Mouse (Mus musculus) hematopoietic stem cell, adult 5-6 weeks (primary cell): Measurements from ENCODE around the gene Lipt2. TPM values are rescaled to one million over a fixed set of nuclear protein-coding genes. Genes with fewer than 3 reads are reported as not detected.

ENCODE experiments used
- ATAC-seq, 2 experiments: fragments of 125-278 bp in 1 of 2; replicated peaks in 1 of 2; 2 replicates each; pipeline ENCODE4 v1.8.0; 2016 to 2017; ENCODE audit warnings: inconsistent platforms in 2 of 2, mild to moderate bottlenecking in 2 of 2, moderate number of reproducible peaks in 2 of 2, low read depth in 1 of 2, moderate TSS enrichment in 1 of 2; ENCODE audit not compliant: low FRiP score in 2 of 2, poor library complexity in 2 of 2, severe bottlenecking in 2 of 2, insufficient read depth in 1 of 2, low TSS enrichment in 1 of 2
- total RNA-seq: library from RNA; stranded (forward); fragments of 172-1452, 232-1000 nt; gene quantifications from 2 replicates; pipeline ENCODE4 v1.2.3, GENCODE M21; 2017

Lipt2 gene
- 14.0 and 15.7 TPM in 2 replicates for total RNA-seq

DNA sequence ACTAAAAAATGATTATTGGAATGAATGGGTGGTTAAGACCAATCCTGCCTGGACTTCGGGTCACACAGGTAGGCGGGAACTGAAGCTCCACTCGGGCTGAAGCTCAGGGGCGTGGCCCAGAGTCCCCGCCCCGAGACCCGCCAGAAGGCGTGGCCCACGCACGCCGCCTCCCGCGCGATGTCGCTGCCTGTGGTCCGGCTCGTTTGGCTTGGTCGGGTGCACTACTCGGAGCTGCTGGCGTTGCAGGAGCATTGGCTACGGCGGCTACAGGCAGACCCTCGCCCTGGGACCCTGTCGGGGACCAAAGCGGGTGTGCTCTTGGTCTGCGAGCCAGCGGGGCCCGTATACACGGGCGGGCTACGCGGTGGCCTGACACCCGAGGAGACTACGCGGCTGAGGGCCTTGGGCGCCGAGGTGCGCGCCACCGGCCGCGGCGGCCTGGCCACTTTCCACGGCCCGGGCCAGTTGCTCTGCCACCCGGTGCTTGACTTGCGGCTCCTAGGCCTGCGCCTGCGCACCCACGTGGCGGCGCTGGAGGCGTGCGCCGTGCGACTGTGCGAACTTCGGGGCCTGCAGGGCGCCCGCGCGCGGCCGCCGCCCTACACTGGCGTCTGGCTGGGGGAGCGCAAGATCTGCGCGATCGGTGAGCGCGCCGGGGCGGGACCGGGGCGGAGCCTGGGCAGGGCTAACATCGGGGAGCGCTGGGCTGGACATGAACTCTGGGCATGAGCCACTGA is at the start of gene Lipt2:
Gene Lipt2 (plus strand): TSS at position 173 of the 737 bp plus-strand sequence.
- ATAC-seq, result peak; percentile 80 to 82

DNA sequence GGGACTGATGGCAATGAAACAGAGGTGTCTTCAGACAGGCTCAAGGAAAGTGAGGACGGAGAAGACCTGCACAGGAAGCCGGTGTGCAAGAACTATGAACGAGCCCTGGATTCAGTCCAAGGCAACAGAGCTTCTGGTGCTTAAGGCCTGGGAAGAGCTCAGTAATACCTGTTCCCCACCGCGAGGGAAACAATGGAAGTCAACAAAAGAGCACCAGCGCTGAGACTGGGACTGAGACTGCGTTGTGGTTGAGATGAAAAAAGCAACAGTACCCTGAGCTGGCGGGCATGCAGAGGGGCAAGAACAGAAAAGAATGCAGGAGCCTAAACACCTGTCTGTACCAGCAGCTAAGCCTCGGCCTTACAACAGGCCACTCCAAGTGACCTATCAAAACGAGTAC is 47.6 kb upstream of the Lipt2 start:
- no peak for ATAC-seq

DNA sequence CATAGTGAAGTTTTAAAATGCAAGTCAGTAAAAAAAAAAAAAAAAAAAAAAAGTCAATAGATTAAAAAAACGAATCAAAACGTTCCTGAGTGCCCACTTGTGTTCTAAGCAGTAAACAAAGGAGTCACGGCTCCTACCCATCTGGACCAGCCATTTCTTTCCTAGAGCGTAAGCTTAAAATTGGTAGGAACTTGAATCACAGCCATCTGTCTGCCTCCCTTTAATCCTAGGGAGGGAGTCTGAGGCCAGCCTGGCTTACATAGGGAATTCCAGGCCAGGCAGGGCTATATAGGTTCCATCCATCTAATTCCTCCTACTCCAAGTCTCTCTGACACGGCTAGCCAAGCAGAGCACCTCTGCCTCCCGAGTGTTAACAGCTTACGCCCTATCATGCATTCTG is 45.3 kb upstream of the Lipt2 start:
- ATAC-seq, result no peak

DNA sequence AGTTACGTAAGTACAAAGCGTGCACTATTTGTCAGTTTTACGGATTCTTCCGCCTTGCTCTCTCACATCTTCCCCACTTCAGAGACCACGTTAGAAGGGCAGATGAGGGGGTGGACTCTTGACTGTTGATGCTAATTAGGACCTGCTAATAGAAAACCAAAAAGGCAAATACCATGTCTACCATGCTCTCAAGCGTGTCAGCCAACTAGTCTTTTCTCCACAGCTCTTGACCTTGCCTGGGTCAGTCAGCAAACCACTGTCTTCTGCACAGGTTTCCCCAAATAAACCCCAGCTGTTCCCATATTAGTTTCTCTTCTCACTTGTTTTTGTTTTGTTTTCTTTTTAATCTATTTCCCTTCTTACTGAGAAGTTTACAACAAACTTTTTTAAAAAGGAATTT is 44.8 kb upstream of the Lipt2 start:
- no peak for ATAC-seq

DNA sequence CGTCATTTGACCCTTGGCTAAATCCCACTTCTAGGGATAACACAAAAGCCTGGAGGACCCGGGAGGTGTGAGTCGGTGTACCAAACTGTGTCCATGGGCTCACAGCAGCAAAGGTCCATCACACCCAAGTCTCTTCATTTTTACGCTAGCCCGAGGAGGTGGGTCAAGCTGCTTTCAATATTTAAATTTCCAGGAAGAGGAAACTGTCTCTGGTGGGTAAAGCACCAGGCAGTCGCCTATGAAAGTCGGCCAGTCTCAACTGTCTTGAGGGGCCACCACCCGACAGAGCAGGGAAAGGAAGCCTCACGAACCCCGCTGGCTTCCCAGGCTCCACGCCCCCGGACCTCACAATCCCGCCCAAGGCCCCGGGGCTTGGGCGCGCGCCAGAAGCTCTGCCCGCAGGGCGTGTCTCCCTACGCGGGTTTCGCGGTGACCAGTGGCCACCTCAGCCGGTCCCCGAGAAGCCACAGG is 38.3 kb upstream of the Lipt2 start:
- ATAC-seq, result peak; percentile 10 to 16; a peak in 1 of 4 replicates

DNA sequence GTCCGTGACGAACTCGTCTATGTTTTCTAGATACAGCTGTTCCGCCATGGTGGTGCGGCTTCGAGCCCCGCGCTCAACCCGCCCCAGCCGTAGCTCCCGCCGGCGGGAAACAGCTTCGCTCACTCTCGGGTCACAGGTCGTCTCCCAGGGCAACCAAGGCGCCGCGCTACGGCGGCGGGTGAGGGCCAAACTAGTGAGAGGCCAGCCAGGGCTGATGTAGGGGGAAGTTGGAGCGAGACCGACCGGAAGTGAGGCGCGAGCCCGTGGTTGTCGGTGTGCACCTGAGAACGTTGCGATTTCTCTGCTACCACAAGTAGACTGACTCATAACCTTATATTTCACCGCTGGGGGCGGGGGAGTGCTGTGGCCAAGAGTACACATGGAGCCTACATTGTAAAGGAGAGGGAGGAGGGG is 37.7 kb upstream of the Lipt2 start, which contains the start of gene Pold3:
Gene Pold3 (minus strand): TSS at position 190 of the 414 bp plus-strand sequence.
- peak; percentile 91 to 95 for ATAC-seq

DNA sequence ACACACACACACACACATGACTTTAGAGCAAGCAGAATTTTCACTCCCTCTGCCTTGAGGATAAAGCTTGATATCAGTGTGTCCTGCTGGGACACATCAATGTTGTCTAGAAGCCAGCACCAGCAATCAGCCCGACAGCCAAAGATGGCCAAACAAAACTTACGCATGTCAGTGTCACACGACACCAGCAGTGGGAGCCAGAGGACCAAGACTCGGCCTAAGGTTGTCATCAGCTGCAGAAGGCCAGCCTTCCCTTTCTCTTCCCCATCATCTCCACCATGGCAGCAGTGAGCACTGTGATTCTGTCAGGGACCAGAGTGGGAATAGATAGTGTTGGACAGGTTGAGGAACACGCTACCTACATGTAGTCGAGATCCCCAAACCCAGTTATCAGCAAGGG is 35.6 kb upstream of the Lipt2 start:
- ATAC-seq, result peak; percentile 58 to 60

DNA sequence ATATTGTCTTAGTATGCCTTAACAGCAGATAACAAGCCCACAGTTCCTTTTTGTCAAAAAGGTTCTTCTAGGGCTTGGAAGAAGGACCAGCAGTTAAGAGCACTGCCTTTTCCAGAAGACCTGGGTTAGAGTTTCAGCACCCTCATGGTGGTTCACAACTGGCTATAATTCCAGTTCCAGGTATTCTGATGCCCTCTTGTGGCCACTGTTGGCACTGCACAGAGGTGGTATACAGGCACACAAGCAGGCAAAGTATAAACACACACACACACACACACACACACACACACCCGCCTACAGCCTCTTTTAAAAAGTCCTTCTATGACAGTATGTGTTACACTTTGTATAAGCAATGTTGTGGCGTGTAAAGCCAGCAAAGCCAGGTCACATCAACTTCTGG is 34.9 kb upstream of the Lipt2 start:
- ATAC-seq, result no peak

DNA sequence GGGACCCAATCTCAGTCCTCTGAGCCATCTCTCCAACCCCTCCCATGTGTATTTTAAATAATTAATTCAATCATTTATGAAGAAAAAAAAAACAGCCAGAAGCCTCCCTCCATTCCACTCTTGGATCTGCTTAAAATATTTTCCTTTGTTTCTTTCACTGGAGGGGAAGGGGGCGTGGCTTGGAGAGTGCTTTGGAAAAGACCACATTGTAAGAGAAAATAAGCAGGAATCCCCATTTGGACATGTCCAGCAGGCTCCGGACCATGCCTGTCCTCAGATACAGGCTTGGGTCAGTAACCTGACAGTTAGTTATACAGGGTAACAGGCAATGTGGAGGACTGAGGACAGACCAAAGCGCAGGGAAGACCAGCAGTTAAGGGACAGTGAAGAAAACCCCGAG is 33.9 kb upstream of the Lipt2 start:
- no peak for ATAC-seq

DNA sequence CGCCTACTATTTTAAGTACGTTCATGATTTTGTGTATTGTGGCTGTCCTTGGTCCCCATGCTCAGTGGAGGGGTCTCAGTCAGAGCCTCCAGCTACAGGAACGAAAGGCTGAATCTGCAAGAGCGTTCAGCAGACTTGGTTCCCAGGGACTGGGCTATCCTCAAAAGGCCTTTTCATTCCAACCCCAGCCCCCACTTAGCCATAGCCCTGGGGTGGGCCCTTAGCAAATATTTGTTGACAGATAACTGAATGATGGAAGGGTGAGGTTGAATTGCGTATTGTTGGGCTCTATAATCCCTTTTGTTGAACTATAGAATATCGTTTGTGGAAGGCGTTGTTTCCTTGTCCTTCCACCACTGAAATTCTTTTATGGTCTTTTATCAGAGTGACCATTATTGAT is 32.6 kb upstream of the Lipt2 start:
- ATAC-seq, result no peak

DNA sequence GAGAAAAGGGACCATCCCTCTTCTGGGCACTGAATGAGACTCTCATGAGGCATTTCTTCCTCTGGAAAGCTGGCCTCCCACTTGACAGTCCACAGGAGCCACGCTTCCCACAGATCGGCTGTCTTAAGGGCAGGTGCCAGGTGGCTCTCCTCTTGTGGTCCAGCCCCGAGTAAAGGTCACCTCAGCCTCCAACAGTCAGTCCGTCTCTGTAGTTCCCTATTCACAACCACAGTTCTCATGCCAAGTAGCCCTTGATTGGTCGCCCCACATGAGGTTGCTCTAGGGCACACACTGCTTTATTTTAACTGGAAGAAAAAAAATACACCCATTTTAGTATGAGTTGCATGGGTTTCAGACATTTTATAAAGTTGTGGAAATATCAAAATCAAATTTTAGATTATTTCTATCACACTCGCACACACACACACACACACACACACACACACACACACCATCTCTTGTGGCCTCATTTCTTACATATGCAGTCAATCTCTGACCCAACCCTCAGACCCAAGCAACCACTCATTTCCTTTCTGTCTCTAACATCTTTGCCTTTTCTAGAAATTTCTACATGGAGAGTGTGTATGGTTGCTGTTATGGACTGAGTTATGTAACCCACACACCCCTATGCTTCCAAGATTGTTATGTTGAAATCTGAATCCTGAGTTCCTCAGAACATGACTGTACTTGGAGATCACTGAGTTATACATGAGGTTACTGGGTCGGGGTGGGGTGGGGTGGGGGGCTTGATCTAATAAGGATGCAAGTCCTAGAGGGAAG is 30.6 kb upstream of the Lipt2 start:
- no peak for ATAC-seq

DNA sequence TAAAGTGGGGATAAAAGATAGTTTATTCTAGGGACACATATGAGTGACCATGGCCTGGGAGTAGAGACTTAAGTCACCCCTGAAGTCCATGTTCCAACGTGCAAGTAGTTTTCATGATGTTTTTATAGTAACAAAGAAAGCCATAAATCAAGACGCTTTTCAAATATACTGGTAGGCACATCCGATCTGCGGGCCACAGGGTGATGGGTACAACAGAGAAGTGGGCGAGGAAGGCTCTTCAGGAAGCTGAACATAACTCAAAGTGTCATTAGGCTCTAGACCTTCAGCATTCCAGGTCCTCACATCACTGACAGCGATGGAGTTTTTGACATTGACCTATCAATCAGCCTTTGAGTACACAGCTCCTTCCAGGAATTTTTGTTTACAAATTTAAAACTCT is 28.5 kb upstream of the Lipt2 start:
- peak; percentile 72 to 77 for ATAC-seq

DNA sequence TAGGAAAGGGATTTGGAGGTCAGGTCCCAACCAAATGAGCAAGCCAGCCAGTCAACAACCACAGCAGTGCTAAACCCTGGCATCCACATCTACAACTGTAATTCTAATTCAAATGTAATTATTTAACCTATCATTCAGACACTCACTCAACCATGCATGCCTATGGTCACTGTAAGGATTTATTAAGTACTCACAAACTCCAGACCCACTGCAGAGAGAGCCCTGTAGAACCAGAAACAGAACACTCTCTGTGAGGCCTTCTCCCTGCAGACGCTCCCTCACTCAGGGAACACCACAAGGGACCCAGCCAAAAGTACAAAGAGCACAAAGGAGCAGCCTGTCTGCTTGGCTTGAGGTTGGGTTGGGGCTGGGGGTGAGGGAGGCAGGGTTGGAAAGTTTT is 26.7 kb upstream of the Lipt2 start:
- no peak for ATAC-seq

DNA sequence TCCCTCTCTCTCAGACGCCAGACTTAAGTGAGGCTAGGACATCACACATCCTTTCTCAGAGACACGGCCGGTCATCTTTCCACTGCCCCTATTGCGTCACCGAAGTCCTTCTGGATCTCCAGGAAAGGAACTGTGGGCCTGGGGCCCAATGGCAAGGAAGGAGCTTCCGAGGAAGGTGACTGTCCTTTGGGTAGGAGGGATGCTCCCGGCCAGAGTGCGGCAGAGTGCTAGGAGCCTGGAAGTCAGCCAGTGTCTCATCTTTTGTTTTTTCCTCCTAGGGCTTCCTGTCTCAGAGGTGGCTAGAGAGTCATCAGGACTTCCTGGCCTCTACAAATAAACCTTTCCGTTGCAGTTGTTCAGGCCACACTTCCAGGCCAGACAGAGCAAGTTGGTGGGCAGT is 22.0 kb upstream of the Lipt2 start:
- no peak for ATAC-seq

DNA sequence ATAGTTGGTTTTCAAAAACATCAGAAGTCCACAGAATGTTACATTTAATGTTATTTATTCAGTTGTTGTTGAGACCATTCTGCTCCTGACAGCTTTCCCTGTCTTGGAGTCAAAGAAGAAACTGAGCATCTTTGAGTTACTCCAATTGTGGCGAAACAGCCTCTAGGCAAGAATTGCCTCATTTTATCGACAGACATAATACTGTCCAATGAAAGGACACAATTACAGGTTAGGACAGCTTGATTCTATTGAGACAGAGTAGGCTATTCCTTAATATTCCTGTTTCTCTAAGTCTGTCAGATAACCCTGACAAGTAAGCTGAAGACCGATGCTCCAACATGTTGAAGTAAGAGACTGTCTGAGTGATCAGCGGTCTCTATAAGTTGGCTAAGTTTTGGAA is 21.0 kb upstream of the Lipt2 start:
- no peak for ATAC-seq

DNA sequence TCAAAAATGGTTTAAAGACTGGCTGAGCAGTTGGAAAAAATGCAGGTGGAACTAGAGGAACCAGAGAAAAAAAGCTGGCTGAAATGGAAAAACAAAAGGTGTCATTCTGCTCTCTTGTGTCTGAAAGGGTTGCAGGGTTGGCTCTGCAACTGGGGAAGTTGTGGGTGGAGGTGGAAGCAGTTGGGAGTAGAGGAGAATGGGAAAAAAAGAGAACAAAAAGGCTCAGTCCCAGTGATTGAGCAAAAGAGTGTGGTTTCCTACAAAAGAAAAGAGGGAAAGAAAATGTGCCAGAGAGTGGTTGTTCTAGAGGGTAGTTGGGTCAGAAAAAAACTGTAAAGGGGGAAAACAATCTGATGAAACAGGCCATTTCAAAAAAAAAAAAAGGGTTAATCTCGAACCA is 18.5 kb upstream of the Lipt2 start:
- no peak for ATAC-seq

DNA sequence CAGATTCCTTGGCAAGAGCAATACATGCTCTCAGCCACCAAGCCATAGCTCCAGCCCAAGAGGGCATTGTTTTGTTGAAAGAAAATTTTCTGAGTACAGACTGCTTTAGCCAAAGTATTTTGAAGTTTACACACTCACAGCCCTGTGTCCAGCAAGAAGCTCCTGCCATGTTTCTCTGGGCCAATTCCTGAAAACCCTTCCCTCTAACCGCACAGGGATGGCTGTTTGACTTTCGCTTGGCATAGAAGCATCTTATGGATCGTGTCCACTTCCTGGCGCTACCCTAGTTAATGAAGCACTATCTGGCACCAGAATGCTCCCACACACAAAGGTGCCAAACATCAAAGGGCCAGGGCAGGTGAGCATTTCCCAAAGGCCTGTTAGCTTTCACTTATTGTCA is 10.5 kb upstream of the Lipt2 start:
- no peak for ATAC-seq

DNA sequence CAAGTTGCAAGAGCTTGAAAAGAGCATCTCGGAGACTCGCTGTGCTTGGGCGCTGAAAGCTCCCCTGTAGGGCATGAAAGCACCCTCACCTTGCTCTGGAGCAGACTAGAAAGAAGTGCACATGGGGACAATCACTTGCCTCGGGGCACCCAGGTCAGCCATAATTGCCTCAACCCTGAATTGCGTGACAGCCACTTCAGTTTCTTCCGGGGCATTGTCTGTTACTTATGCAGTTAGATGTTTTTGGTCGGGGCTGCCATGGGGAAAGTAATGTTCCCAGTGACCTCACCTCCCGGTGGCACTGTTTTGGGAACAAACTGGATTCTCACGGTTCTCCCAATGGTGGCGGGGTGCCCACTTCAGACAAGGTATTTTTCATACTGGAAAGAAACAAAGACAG is 9.0 kb upstream of the Lipt2 start:
- ATAC-seq, result no peak

DNA sequence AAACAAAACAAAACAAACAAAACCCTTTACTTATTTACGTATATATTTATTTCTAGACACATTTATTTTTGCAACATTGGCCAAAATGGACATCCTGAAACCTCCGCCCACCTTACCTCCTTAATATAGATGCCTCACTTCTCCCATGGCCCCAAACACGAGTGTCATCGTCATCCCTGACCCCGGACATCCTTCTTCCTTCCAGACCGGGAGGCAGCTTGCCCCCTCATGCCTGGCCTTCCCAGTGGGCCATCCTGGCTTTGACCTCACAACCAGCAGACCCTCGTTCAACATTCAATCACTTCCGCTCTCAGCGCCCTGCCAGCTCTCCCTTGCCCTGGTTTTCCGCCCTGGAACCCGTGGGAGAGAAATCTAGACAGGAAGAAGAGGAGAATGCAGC is 8.5 kb upstream of the Lipt2 start:
- ATAC-seq, result no peak
